Mouse (Mus musculus) urinary bladder, adult 2 months (tissue): ENCODE measurements around the gene Carmil2. TPM values are rescaled to one million over a fixed set of nuclear protein-coding genes. Genes with fewer than 3 reads are reported as not detected.

ENCODE experiments used
- DNase-seq: peaks from one replicate; pipeline ENCODE4 v3.0.0; 2022; ENCODE audit warnings: low spot score
- polyA plus RNA-seq: library from polyadenylated mRNA; depleted of rRNA; stranded (reverse); fragments of >200 nt; gene quantifications from 2 replicates; pipeline ENCODE4 v1.2.3, GENCODE M21; 2012; rRNA removed

The Carmil2 gene
- 0.53 and 0.61 TPM in 2 replicates for polyA plus RNA-seq

- peak; percentile 41 for DNase-seq
These were observed at the start of gene Carmil2 for GRCm38 (mm10) chr8:105685796-105686308. Carmil2 (plus strand) TSS chr8:105686274.

DNA sequence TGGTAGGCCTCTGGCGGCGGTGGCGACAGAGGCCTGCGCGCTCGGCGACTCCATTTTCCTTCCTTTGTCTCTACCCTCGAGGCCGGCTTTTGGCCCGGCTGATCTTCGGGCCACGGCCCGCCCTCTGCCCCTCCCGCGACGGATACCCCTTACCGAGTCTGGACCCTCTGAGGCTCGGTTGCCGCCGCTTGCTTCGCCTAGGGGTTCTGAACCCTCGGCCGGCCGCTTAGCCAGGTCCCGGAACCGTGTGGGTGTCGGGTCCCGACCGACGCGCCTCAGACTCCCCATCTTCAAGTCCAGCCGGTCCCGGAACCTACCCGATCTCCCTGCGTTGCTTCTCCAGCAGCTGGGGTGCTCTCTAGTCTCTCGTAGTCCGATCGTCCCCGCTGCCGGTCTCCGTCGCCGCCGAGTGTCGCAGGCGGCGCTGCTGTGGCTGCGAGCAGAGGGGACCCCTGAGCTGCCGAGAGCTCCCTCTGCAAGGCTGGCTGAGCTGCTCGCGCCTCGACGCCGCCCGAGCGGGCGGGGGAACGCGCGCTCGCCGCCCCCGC lies 49.0 kb upstream of the Carmil2 start, which contains the start of gene Agrp:
Gene Agrp (minus strand): TSS at position 431 of the 548 bp plus-strand sequence.
- DNase-seq, result peak; percentile 59

DNA sequence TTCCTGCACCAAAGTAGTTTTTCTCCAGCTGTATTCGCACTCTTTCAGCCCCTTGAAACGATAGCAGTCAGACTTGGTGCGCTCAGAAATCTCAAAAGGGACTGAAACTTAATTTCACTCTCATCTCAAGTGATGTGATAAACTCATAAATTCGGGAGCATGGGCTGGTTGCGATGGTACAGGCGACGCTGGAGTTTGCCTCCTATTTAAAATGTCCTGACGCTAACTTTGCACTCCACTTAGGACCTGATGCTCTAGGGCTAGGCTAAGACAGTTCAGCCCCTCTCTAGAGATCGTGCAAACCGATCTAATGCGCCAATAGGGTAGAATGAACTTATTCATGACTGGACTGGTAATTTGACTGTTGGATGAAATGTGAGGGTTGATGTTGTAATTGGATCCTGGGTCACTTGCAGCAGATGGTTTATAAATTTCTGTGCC lies 48.5 kb upstream of the Carmil2 start:
- no peak for DNase-seq

GRCm38 (mm10) chr8:105638510-105638909 lies 47.6 kb upstream of the Carmil2 start:
- DNase-seq, result no peak

DNA sequence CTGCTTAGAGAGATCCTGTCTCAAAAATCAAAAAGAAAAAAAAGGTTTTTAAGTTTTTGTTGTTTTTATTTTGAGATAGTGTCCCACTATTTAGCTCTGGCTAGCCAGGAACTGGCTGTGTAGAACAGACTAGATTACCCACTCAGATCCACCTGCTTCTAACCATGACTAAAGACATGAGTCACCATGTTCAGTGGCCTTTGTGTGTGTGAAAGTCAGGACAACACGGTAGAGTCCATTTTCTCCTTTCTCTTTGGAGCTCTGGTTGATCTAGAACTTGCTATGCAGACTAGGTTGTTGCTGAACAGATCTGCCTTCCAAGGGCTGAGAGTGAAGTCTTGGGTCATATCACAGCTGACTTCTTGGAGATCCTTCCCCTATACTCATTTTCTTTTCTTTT lies 46.2 kb upstream of the Carmil2 start:
- DNase-seq, result no peak

GRCm38 (mm10) chr8:105640511-105640910 lies 45.6 kb upstream of the Carmil2 start:
- no peak for DNase-seq

- DNase-seq, result no peak
These were observed 40.9 kb upstream of the Carmil2 start for GRCm38 (mm10) chr8:105645205-105645604.

DNA sequence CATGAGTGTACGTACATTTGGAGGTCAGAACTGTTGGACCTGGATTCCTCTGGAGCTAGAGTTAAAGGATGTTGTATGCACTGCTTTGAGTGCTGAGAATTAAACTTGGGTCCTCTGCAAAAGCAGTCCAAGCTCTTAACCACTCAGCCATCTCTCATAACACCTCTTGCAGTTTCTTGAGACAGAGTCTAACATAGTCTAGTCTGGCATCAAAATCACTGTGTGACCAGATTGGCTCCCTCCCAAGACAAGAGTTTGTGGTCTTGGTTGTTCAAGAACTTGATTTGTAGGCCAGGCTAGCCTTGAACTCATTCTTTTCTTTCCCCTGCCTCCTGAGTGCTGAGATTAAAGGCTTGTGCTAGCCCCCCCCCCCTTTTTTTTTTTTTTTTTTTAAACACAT lies 37.1 kb upstream of the Carmil2 start:
- DNase-seq, result no peak

DNA sequence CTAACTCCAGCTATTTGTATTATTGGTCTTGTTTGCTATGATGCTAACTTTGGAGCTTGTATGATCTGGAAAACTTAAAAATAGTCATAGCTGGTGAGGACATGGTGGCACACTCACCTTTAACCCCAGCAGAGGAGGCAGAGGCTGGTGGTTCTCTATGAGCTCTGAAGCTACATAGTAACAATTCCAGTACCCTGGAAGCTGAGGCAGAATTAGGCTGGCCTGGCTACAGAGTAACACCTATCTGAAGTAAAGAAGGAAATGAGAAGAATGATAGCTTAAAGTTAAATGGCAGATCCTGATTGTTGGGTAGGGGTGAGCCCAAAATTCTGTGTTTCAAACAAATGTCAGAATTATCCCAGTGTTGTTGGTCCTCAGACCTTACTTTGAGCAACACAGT lies 28.4 kb upstream of the Carmil2 start:
- no peak for DNase-seq

DNA sequence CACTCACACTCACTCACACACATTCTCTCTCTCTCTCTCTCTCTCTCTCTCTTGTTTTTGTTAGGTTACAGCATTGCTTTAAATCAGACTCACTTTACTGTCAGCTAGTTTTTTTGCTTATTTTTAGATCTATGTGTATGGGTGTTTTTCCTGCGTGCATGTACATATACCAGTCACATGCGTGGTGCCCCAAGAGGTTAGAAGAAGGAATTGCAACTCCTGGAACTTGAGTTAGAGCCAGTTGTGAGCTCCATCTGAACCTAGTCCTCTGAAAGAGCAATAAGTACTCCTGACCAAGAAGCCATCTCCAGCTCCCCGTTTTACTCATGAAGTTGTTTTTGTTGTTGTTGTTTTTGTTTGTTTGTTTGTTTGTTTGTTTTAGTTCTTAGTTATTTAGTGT lies 24.9 kb upstream of the Carmil2 start:
- no peak for DNase-seq

DNA sequence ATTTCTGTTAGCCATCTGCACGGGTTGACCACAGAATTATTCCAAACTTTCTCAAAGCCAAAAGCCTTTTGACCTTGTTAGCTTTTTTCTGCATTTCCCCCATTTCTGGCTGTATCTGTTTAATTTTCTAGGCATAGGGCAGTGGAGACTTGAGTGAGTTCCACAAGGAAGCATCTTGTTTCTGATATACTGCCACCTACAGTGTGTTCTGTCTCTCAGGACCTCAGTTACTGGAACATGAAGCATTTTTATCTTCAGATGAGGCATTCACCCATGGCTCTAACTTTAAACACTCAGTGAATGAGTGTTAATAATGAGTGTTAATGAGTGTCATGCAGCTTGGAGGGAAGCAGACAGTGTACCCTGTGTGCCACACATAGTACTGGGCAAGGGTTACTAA lies 8.2 kb upstream of the Carmil2 start:
- no peak for DNase-seq

DNA sequence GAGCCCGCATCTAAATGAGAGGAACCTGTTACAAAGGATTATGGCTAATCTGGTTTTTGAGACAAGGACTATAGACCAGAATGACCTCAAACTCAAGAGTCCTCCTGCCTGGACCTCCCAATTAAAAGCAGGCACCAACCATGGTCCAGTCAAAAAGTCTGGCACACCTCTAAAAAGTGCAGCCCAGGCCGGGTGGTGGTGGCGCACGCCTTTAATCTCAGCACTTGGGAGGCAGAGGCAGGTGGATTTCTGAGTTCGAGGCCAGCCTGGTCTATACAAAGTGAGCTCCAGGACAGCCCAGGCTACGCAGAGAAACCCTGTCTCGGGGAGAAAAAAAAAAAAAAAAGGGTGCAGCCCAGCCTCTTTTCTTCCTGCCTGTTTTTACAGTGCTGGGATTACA lies 749 bp upstream of the Carmil2 start:
- no peak for DNase-seq

GRCm38 (mm10) chr8:105686551-105686950 lies 477 bp downstream of the Carmil2 start:
- DNase-seq, result no peak

DNA sequence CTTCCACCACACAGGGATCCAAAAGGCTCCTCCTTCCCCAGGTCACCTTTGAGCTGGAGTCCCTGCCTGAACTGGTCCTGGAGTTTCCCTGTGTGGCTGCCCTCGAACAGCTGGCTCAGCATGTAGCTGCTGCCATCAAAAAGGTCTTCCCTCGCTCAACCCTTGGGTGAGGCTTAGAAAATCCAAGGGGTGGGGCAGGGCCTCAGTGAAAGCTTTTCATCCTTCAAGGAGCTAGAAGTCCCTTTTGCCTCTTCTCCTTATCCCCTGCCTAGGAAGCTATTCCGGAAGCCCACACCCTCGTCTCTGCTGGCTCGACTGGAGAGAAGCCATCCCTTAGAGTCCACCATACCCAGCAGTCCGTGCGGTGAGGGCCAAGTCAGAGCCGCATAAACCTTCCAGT lies 1.4 kb downstream of the Carmil2 start:
- DNase-seq, result no peak

- no peak for DNase-seq
These were observed 2.2 kb downstream of the Carmil2 start for GRCm38 (mm10) chr8:105688242-105688752.

GRCm38 (mm10) chr8:105689256-105689982 lies 3.3 kb downstream of the Carmil2 start:
- no peak for DNase-seq

DNA sequence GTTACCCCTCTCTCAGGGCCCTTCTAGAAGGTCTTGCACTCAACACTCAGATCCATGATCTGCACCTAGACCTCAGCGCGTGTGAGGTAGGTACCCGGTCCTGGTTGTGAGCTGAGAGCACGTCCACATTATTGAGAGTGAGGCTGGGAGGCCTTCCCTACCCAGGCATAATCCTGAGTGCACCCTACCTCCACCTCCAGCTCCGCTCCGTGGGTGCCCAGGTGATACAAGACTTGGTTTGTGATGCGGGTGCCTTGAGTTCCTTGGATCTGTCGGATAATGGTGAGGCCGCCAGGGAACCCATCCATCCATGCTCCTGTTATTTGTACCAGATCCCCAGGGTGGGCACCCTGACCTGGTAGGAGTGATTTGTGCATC lies 3.9 kb downstream of the Carmil2 start:
- DNase-seq, result no peak

DNA sequence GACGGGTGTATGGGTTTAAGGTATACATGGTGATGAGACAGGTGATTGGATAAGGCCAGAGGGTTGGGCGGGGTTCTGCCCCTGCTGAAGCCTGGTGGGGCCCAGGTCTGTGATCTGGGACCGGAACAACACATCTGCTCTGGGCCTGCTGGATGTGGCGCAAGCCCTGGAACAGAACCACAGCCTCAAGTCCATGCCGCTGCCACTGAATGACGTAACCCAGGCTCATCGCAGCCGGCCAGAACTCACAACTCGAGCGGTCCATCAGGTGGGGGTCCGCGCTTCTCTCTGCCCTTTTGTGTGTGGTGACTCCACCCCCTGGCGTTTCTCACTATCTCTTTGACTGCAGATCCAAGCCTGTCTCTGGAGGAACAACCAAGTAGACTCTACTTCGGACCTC lies 4.9 kb downstream of the Carmil2 start:
- no peak for DNase-seq

- no peak for DNase-seq
These were observed 6.5 kb downstream of the Carmil2 start for GRCm38 (mm10) chr8:105692449-105693182.

- DNase-seq, result no peak
These were observed 7.6 kb downstream of the Carmil2 start for GRCm38 (mm10) chr8:105693648-105694047.

DNA sequence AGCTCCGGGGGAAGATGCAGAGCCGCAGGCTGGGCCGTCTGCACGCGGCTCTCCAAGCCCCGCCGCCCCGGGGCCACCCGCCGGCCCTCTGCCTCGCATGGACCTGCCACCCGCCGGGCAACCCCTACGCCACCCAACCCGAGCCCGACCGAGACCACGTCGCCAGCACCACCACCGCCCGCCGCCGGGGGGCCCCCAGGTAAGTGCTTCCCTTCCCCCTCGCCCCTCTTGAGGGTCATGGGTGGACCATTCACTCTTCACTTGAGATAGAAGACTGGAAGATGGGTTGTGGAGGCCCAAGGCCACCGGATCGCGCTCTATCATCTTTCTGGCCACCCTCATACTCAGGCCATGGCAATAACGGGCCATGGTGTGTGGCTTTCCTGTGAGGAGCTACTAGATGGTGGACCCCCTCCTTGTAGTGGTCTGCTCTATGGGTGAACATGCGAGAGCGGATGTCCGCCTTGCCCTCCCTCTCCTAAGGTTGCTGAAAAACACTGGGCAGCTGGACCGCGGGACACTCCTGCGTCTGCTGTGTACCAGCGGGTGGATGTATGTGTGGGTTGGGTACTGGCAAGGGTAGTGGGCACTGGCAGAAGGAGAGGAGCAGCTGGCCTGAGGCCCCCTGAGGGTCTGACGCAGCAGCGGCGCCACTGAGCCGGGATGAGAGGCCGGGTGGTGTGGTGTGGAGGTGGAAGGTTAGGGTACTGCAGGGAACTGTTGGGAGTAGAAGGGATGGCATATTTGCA lies 8.2 kb downstream of the Carmil2 start:
- DNase-seq, result no peak
